Mouse (Mus musculus) C2C12 (cell line): ENCODE data around the gene Olfr288.

Experiments used
- CTCF ChIP-seq: IDR thresholded peaks from one replicate; pipeline ENCODE4 v1.5.1; 2011; ENCODE audit not compliant: control insufficient read depth, insufficient read depth, insufficient read length
- MAX ChIP-seq: IDR thresholded peaks from one replicate; pipeline ENCODE4 v1.6.1; 2011; ENCODE audit warnings: mild to moderate bottlenecking, control low read depth
- MYOG ChIP-seq: IDR thresholded peaks from one replicate; pipeline ENCODE4 v1.6.1; 2011; ENCODE audit not compliant: control insufficient read depth, insufficient read length; ENCODE audit errors: extremely low read depth

GRCm38 (mm10) chr15:98235442-98235841, 40.1 kb upstream of the Olfr288 start:
- TF ChIP-seq MYOG (no peak), CTCF (no peak), MAX (no peak)
